Mouse (Mus musculus) small intestine, adult 2 months (tissue): ENCODE results near the gene Tnfrsf8. TPM values are rescaled to one million over a fixed set of nuclear protein-coding genes. Genes with fewer than 3 reads are reported as not detected.

Source experiments
- H3K27ac ChIP-seq: fragments of 200-500 bp; 2 replicates; pipeline ENCODE4 v1.5.1; 2012; ENCODE audit warnings: low read depth, low read length, control low read depth, inconsistent platforms; ENCODE audit not compliant: insufficient read depth
- H3K27me3 ChIP-seq: fragments of 200-500 bp; 2 replicates; pipeline ENCODE4 v1.6.1; 2012; ENCODE audit warnings: mild to moderate bottlenecking, moderate library complexity, low read length, inconsistent platforms; ENCODE audit not compliant: control insufficient read depth, insufficient read depth
- H3K36me3 ChIP-seq: fragments of 200-500 bp; 2 replicates; pipeline ENCODE4 v1.6.1; 2012; ENCODE audit warnings: mild to moderate bottlenecking, low read length, control low read depth, inconsistent platforms; ENCODE audit not compliant: control insufficient read depth, insufficient read depth
- H3K4me1 ChIP-seq: fragments of 200-500 bp; 2 replicates; pipeline ENCODE4 v1.6.1; 2012; ENCODE audit warnings: low read length, inconsistent platforms, mixed read lengths; ENCODE audit not compliant: control insufficient read depth, insufficient read depth, insufficient read length
- H3K4me3 ChIP-seq: fragments of 200-500 bp; 2 replicates; pipeline ENCODE4 v1.5.1; 2012; ENCODE audit warnings: low read depth, mild to moderate bottlenecking, control low read depth, inconsistent platforms, low read length, moderate library complexity
- CTCF ChIP-seq: fragments of 200-500 bp; IDR thresholded peaks from 2 replicates; pipeline ENCODE4 v1.5.1; 2012; ENCODE audit warnings: low read depth, mild to moderate bottlenecking, control low read depth, inconsistent platforms, low read length, moderate library complexity, mixed read lengths; ENCODE audit not compliant: insufficient replicate concordance, insufficient read length; ENCODE audit errors: extremely low read depth
- POLR2A ChIP-seq: fragments of 200-500 bp; IDR thresholded peaks from 2 replicates; pipeline ENCODE4 v1.6.1; 2012; ENCODE audit warnings: low read depth, mild to moderate bottlenecking, control low read depth, inconsistent platforms, low read length, moderate library complexity
- WGBS: fragments of 180-500 bp; shearing (Covaris S2); methylation state at CpG from one replicate; pipeline ENCODE4 v1.1.7; 2018; 5-methylcytosine and 5-hydroxymethylcytosine counted together
- polyA plus RNA-seq: library from polyadenylated mRNA; depleted of rRNA; stranded (reverse); fragments of >200 nt; gene quantifications from 2 replicates; pipeline ENCODE4 v1.2.3, GENCODE M21; 2012

Gene Tnfrsf8
- polyA plus RNA-seq, 1 experiment, result 0.35 TPM

- H3K4me1 ChIP-seq, result peaks cover 6% of the 10 kb centered on the region; the same call in 1 of the 2 replicates
- TF ChIP-seq CTCF, result no peak
- no peak for TF ChIP-seq POLR2A
- H3K36me3 ChIP-seq, result no peaks in the 10 kb centered on the region
- peak overlapping the region; percentile 39 for H3K4me3 ChIP-seq
- no peak overlapping the region for H3K27ac ChIP-seq
- 13% methylated on average over 13 of the region's 13 CpGs for WGBS
- no peaks in the 10 kb centered on the region for H3K27me3 ChIP-seq
Measured at GRCm38 (mm10) chr4:145254418-145254817, 60.5 kb downstream of the Tnfrsf8 start.

- no peak for TF ChIP-seq POLR2A
- no peak for TF ChIP-seq CTCF
- H3K27ac ChIP-seq, result no peak overlapping the region
- peaks cover 6% of the 10 kb centered on the region; the same call in 1 of the 2 replicates for H3K4me1 ChIP-seq
- 79% methylated on average over 8 of the region's 8 CpGs for WGBS
- H3K27me3 ChIP-seq, result no peaks in the 10 kb centered on the region
- H3K4me3 ChIP-seq, result no peak overlapping the region
- no peaks in the 10 kb centered on the region for H3K36me3 ChIP-seq
Measured at GRCm38 (mm10) chr4:145252611-145253010, 62.4 kb downstream of the Tnfrsf8 start.

DNA sequence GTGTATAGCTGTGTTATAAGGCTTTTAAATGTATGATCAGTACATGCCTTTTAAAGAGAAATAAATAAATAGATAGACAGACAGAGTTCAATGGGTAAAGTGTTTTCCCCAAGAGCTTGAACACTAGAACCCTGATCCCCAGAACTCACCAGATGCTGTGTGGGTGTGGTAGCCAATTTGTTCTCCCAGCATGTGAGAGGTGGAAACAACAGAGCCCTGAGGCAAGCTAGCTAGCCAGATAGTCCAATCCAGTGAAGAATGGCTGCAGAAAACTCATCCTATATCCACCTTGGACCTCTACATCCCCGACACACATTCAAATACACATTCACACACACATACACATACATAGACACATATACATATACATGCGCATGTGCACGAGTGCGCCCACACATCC is 63.4 kb downstream of the Tnfrsf8 start:
- Histone ChIP-seq H3K36me3 (no peaks in the 10 kb centered on the region), H3K27me3 (no peaks in the 10 kb centered on the region), H3K4me1 (peaks cover 6% of the 10 kb centered on the region; the same call in 1 of the 2 replicates), H3K27ac (no peak overlapping the region), H3K4me3 (no peak overlapping the region)
- WGBS, result 95% methylated on average over 4 of the region's 4 CpGs
- no peak for TF ChIP-seq CTCF

DNA sequence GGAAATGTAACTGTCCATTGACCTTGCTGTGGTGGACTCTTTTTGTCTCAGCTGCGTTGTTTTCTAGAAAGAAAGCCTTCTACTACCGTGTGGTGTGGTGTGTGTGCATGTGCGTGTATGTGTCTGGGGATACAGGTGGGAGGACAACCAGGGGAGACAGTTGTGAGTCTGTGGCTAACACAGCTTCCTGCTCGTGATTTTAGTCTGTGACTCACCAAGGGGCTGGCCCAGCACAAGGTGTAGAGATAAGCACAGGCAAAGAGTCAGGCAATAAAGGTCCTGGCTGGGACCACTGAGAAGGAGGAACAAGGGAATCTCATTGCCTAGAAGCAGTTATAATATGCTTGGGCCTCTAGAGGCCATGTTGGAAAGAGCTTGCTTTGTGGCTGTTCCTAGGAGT is 65.0 kb downstream of the Tnfrsf8 start:
- TF ChIP-seq POLR2A (no peak), CTCF (no peak)
- H3K4me3 ChIP-seq, result no peak overlapping the region
- H3K27ac ChIP-seq, result no peak overlapping the region
- H3K36me3 ChIP-seq, result no peaks in the 10 kb centered on the region
- H3K27me3 ChIP-seq, result no peaks in the 10 kb centered on the region
- H3K4me1 ChIP-seq, result peaks cover 12% of the 10 kb centered on the region; the same call in 1 of the 2 replicates
- 44% methylated on average over 4 of the region's 4 CpGs for WGBS

GRCm38 (mm10) chr4:145247556-145247955 is 67.4 kb downstream of the Tnfrsf8 start:
- Histone ChIP-seq H3K27me3 (no peaks in the 10 kb centered on the region), H3K4me3 (no peak overlapping the region), H3K4me1 (peaks cover 10% of the 10 kb centered on the region; the same call in 1 of the 2 replicates), H3K36me3 (no peaks in the 10 kb centered on the region), H3K27ac (no peak overlapping the region)
- TF ChIP-seq POLR2A (no peak), CTCF (no peak)
- 62% methylated on average over 2 of the region's 2 CpGs for WGBS

GRCm38 (mm10) chr4:145246173-145247011 is 68.6 kb downstream of the Tnfrsf8 start, which contains the start of gene Tnfrsf1b:
Gene Tnfrsf1b, minus strand, starts transcription at chr4:145246870.
- Histone ChIP-seq H3K27ac (peak within 1 kb of the TSS; percentile 41), H3K4me1 (peaks cover 10% of the 10 kb centered on the region; the same call in 1 of the 2 replicates), H3K4me3 (peak within 1 kb of the TSS; percentile 89), H3K36me3 (no peaks in the 10 kb centered on the region), H3K27me3 (no peaks in the 10 kb centered on the region)
- TF ChIP-seq POLR2A (peak; percentile 93), CTCF (no peak)
- WGBS, result under 1% methylated on average over 47 of the region's 47 CpGs

DNA sequence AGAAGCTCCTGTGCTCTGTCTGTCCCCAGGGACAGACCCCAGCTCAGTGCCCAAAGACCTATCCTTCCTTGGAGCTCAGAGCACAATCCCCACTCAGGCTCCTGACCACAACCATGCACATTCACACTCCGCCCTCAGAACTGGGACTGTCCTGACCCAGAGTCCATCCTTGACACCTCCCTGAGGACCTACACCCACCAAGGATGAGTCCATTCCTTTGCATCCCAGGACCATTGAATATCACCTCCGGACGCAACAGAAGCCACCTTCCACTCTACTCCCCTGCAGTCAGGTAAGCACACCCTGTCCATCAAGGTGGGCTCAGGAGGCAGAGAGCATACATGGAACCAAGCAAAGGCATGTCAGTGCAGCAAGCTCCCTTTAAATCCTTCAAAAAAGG is 69.4 kb downstream of the Tnfrsf8 start:
- peak overlapping the region; percentile 89 for H3K4me3 ChIP-seq
- 76% methylated on average over 3 of the region's 3 CpGs for WGBS
- H3K36me3 ChIP-seq, result no peaks in the 10 kb centered on the region
- no peak for TF ChIP-seq POLR2A
- TF ChIP-seq CTCF, result no peak
- H3K27me3 ChIP-seq, result no peaks in the 10 kb centered on the region
- no peak overlapping the region; the same call in 1 of the 2 replicates for H3K27ac ChIP-seq
- peaks cover 10% of the 10 kb centered on the region; the same call in 1 of the 2 replicates for H3K4me1 ChIP-seq
